Mouse (Mus musculus) MEL (cell line): Measurements from ENCODE around the gene Rspry1. TPM values are rescaled to one million over a fixed set of nuclear protein-coding genes. Genes with fewer than 3 reads are reported as not detected.

Experiments used
- DNase-seq: peaks from one replicate; pipeline ENCODE4 v3.0.0; 2011; ENCODE audit warnings: low read depth, low spot score
- H3K27ac ChIP-seq: 2 replicates; pipeline ENCODE4 v1.5.1; 2012; ENCODE audit warnings: low read depth, mild to moderate bottlenecking, control low read depth, low read length, moderate library complexity; ENCODE audit not compliant: control insufficient read depth
- H3K27me3 ChIP-seq, 2 experiments: fragments of 150-350 bp in 1 of 2; sonication (generic) in 1 of 2; 2 replicates each; pipeline ENCODE4 v1.6.1; 2012; ENCODE audit warnings: low read length in 2 of 2, mild to moderate bottlenecking in 2 of 2, improper control_type of control experiment in 1 of 2, moderate library complexity in 1 of 2; ENCODE audit not compliant: insufficient read depth in 2 of 2, control insufficient read depth in 1 of 2
- H3K36me3 ChIP-seq, 2 experiments: 2 replicates each; pipeline ENCODE4 v1.6.1; 2012 to 2014; ENCODE audit warnings: low read length in 2 of 2, improper control_type of control experiment in 1 of 2, inconsistent platforms in 1 of 2, mild to moderate bottlenecking in 1 of 2; ENCODE audit not compliant: insufficient read depth in 2 of 2, control insufficient read depth in 1 of 2
- H3K4me1 ChIP-seq, 2 experiments: fragments of 150-350 bp in 1 of 2; sonication (generic) in 1 of 2; 2 replicates each; pipeline ENCODE4 v1.6.1; 2012; ENCODE audit warnings: low read length in 2 of 2, improper control_type of control experiment in 1 of 2, mild to moderate bottlenecking in 1 of 2; ENCODE audit not compliant: insufficient read depth in 2 of 2, control insufficient read depth in 1 of 2
- H3K4me3 ChIP-seq, 2 experiments: fragments of 150-350 bp in 1 of 2; sonication (generic) in 1 of 2; 2 replicates each; pipeline ENCODE4 v1.5.1; 2012; ENCODE audit warnings: low read depth in 2 of 2, low read length in 2 of 2, mild to moderate bottlenecking in 2 of 2, moderate library complexity in 2 of 2, control low read depth in 1 of 2, improper control_type of control experiment in 1 of 2; ENCODE audit not compliant: control insufficient read depth in 1 of 2, insufficient read depth in 1 of 2
- H3K79me2 ChIP-seq: 2 replicates; pipeline ENCODE4 v1.6.1; 2012; ENCODE audit warnings: mild to moderate bottlenecking, low read length, moderate library complexity; ENCODE audit not compliant: control insufficient read depth, poor library complexity, insufficient read depth
- H3K9ac ChIP-seq: 2 replicates; pipeline ENCODE4 v1.6.1; 2012; ENCODE audit warnings: low read depth, mild to moderate bottlenecking, control low read depth, low read length, moderate library complexity; ENCODE audit not compliant: control insufficient read depth, poor library complexity, severe bottlenecking
- H3K9me3 ChIP-seq: fragments of 150-350 bp; sonication (generic); replicated peaks from 2 replicates; pipeline ENCODE4 v1.6.1; 2012; ENCODE audit warnings: mild to moderate bottlenecking, low read length, improper control_type of control experiment, moderate library complexity; ENCODE audit not compliant: insufficient read depth
- BHLHE40 ChIP-seq: IDR thresholded peaks from 2 replicates; pipeline ENCODE4 v1.6.1; 2012; ENCODE audit warnings: low read depth, mild to moderate bottlenecking, inconsistent platforms, low read length, improper control_type of control experiment, borderline replicate concordance
- CTCF ChIP-seq, 3 experiments: IDR thresholded peaks in 2 of 3; conservative IDR thresholded peaks in 1 of 3; 2 replicates each; pipeline ENCODE4 v1.5.1; 2011 to 2012; ENCODE audit warnings: low read length in 3 of 3, low read depth in 2 of 3, mild to moderate bottlenecking in 2 of 3, improper control_type of control experiment in 1 of 3, inconsistent platforms in 1 of 3, mixed read lengths in 1 of 3, moderate library complexity in 1 of 3; ENCODE audit not compliant: control insufficient read depth in 1 of 3, insufficient read depth in 1 of 3, poor library complexity in 1 of 3, severe bottlenecking in 1 of 3
- E2F4 ChIP-seq: IDR thresholded peaks from 2 replicates; pipeline ENCODE4 v1.6.1; 2011; ENCODE audit warnings: low read depth, low read length, improper control_type of control experiment, borderline replicate concordance
- ELF1 ChIP-seq: IDR thresholded peaks from 2 replicates; pipeline ENCODE4 v1.6.1; 2014; ENCODE audit warnings: low read depth, mild to moderate bottlenecking, inconsistent platforms, low read length, improper control_type of control experiment, moderate library complexity
- EP300 ChIP-seq, 2 experiments: IDR thresholded peaks; 2 replicates each; pipeline ENCODE4 v1.6.1; 2011; ENCODE audit warnings: improper control_type of control experiment in 2 of 2, low read length in 2 of 2, low read depth in 1 of 2, mild to moderate bottlenecking in 1 of 2
- ETS1 ChIP-seq: IDR thresholded peaks from 2 replicates; pipeline ENCODE4 v1.6.1; 2012; ENCODE audit warnings: low read depth, mild to moderate bottlenecking, inconsistent platforms, low read length, improper control_type of control experiment, moderate library complexity
- GATA1 ChIP-seq: IDR thresholded peaks from 2 replicates; pipeline ENCODE4 v1.6.1; 2011; ENCODE audit warnings: low read depth, low read length, improper control_type of control experiment
- KAT2A ChIP-seq: conservative IDR thresholded peaks from 2 replicates; pipeline ENCODE4 v1.6.1; 2012; ENCODE audit warnings: low read depth, low read length, improper control_type of control experiment, inconsistent platforms
- MAX ChIP-seq: IDR thresholded peaks from 2 replicates; pipeline ENCODE4 v1.6.1; 2011; ENCODE audit warnings: low read length, improper control_type of control experiment
- MAZ ChIP-seq: IDR thresholded peaks from 2 replicates; pipeline ENCODE4 v1.6.1; 2012; ENCODE audit warnings: low read depth, mild to moderate bottlenecking, inconsistent platforms, low read length, improper control_type of control experiment
- MEF2A ChIP-seq: IDR thresholded peaks from 2 replicates; pipeline ENCODE4 v1.6.1; 2014; ENCODE audit warnings: low read depth, mild to moderate bottlenecking, inconsistent platforms, low read length, improper control_type of control experiment; ENCODE audit not compliant: poor library complexity, insufficient replicate concordance, severe bottlenecking; ENCODE audit errors: extremely low read depth
- MXI1 ChIP-seq: IDR thresholded peaks from 2 replicates; pipeline ENCODE4 v1.6.1; 2011; ENCODE audit warnings: mild to moderate bottlenecking, low read depth, low read length, improper control_type of control experiment
- MYB ChIP-seq: IDR thresholded peaks from 2 replicates; pipeline ENCODE4 v1.6.1; 2011; ENCODE audit warnings: mild to moderate bottlenecking, low read depth, low read length, improper control_type of control experiment
- MYC ChIP-seq: IDR thresholded peaks from 2 replicates; pipeline ENCODE4 v1.6.1; 2011; ENCODE audit warnings: low read depth, mild to moderate bottlenecking, low read length, improper control_type of control experiment, moderate library complexity
- NELFE ChIP-seq: IDR thresholded peaks from 2 replicates; pipeline ENCODE4 v1.6.1; 2011; ENCODE audit warnings: low read depth, low read length, improper control_type of control experiment
- NRF1 ChIP-seq: IDR thresholded peaks from 2 replicates; pipeline ENCODE4 v1.6.1; 2014; ENCODE audit warnings: low read depth, mild to moderate bottlenecking, inconsistent platforms, low read length, improper control_type of control experiment, moderate library complexity; ENCODE audit not compliant: poor library complexity, insufficient read depth, severe bottlenecking
- POLR2A ChIP-seq, 2 experiments: IDR thresholded peaks; 2 replicates each; pipeline ENCODE4 v1.6.1; 2011 to 2012; ENCODE audit warnings: low read length in 2 of 2, mild to moderate bottlenecking in 2 of 2, control low read depth in 1 of 2, improper control_type of control experiment in 1 of 2, low read depth in 1 of 2, moderate library complexity in 1 of 2; ENCODE audit not compliant: control insufficient read depth in 1 of 2, insufficient read depth in 1 of 2, poor library complexity in 1 of 2
- POLR2AphosphoS2 ChIP-seq: IDR thresholded peaks from 2 replicates; pipeline ENCODE4 v1.6.1; 2011; ENCODE audit warnings: low read length, improper control_type of control experiment
- POLR2AphosphoS5 ChIP-seq: IDR thresholded peaks from 2 replicates; pipeline ENCODE4 v1.6.1; 2012; ENCODE audit warnings: low read depth, borderline replicate concordance, mild to moderate bottlenecking, inconsistent platforms, low read length, moderate library complexity, mixed read lengths
- RAD21 ChIP-seq: IDR thresholded peaks from 2 replicates; pipeline ENCODE4 v1.6.1; 2011; ENCODE audit warnings: mild to moderate bottlenecking, low read depth, low read length, improper control_type of control experiment
- SIN3A ChIP-seq: IDR thresholded peaks from 2 replicates; pipeline ENCODE4 v1.6.1; 2012; ENCODE audit warnings: low read length, improper control_type of control experiment, inconsistent platforms
- TAL1 ChIP-seq: IDR thresholded peaks from 2 replicates; pipeline ENCODE4 v1.6.1; 2012; ENCODE audit warnings: mild to moderate bottlenecking, inconsistent platforms, low read length, moderate library complexity, mixed read lengths
- TBP ChIP-seq: IDR thresholded peaks from 2 replicates; pipeline ENCODE4 v1.8.0; 2011; ENCODE audit warnings: low read depth, low read length, improper control_type of control experiment
- TCF12 ChIP-seq: IDR thresholded peaks from 2 replicates; pipeline ENCODE4 v1.6.1; 2014; ENCODE audit warnings: low read depth, mild to moderate bottlenecking, inconsistent platforms, low read length, improper control_type of control experiment, moderate library complexity
- USF1 ChIP-seq: IDR thresholded peaks from 2 replicates; pipeline ENCODE4 v1.6.1; 2014; ENCODE audit warnings: low read depth, mild to moderate bottlenecking, inconsistent platforms, low read length, improper control_type of control experiment, moderate library complexity
- USF2 ChIP-seq, 2 experiments: IDR thresholded peaks; 2 replicates each; pipeline ENCODE4 v1.6.1; 2011 to 2012; ENCODE audit warnings: improper control_type of control experiment in 2 of 2, low read length in 2 of 2, borderline replicate concordance in 1 of 2, inconsistent platforms in 1 of 2, low read depth in 1 of 2, mild to moderate bottlenecking in 1 of 2; ENCODE audit not compliant: insufficient read depth in 1 of 2
- ZC3H11A ChIP-seq: IDR thresholded peaks from 2 replicates; pipeline ENCODE4 v1.6.1; 2012; ENCODE audit warnings: low read depth, mild to moderate bottlenecking, inconsistent platforms, low read length, improper control_type of control experiment
- ZKSCAN1 ChIP-seq: IDR thresholded peaks from 2 replicates; pipeline ENCODE4 v1.6.1; 2012; ENCODE audit warnings: low read depth, mild to moderate bottlenecking, inconsistent platforms, low read length, improper control_type of control experiment, moderate library complexity
- ZMIZ1 ChIP-seq: IDR thresholded peaks from 2 replicates; pipeline ENCODE4 v1.6.1; 2012; ENCODE audit warnings: low read depth, mild to moderate bottlenecking, inconsistent platforms, low read length, improper control_type of control experiment, moderate library complexity
- polyA plus RNA-seq, 2 experiments: library from polyadenylated mRNA; stranded (reverse) in 1 of 2; unstranded in 1 of 2; fragments of >175 nt in 1 of 2; fragments of >200 nt in 1 of 2; gene quantifications; 2 replicates each; pipeline versions ENCODE4 v1.2.1 to v1.2.4; 2012; ENCODE audit warnings: low replicate concordance in 2 of 2, low read depth in 1 of 2; ENCODE audit not compliant: insufficient read length in 2 of 2, insufficient read depth in 1 of 2, missing spikeins in 1 of 2
- total RNA-seq: library from RNA; depleted of rRNA; stranded (reverse); fragments of 300-350 nt; gene quantifications from 2 replicates; pipeline ENCODE4 v1.2.3, GENCODE M21; 2012

Rspry1 gene
- total and polyA plus RNA-seq, 3 experiments, result 24.5 to 32.2 TPM; not detected in 1

- TF ChIP-seq MYC (no peak), POLR2AphosphoS5 (no peak), POLR2A (IDR thresholded peaks at IDR 0.05; ENCODE audit: control insufficient read depth in 1 of 2, insufficient read depth in 1 of 2, low read depth in 1 of 2, low read length in 2 of 2, poor library complexity in 1 of 2) (no peak), USF1 (no peak), MEF2A (no peak), MYB (no peak), SIN3A (peak; percentile 77; the same call in 1 of the 2 replicates), KAT2A (no peak), E2F4 (no peak), EP300 (IDR thresholded peaks at IDR 0.05; ENCODE audit: low read depth in 1 of 2, low read length in 2 of 2) (no peak), ZKSCAN1 (no peak), BHLHE40 (no peak), NELFE (no peak), CTCF (IDR thresholded peaks at IDR 0.05 in 2 of 3, conservative IDR thresholded peaks at IDR 0.05 in 1 of 3; ENCODE audit: control insufficient read depth in 1 of 3, insufficient read depth in 1 of 3, low read depth in 2 of 3, low read length in 3 of 3, poor library complexity in 1 of 3, severe bottlenecking in 1 of 3) (peak; percentile 93 to 97 (median 96)), TBP (peak; percentile 99), MXI1 (peak; percentile 54; the same call in 1 of the 2 replicates), TAL1 (no peak), USF2 (IDR thresholded peaks at IDR 0.05; ENCODE audit: borderline replicate concordance in 1 of 2, insufficient read depth in 1 of 2, low read depth in 1 of 2, low read length in 2 of 2) (no peak), GATA1 (no peak), ZMIZ1 (no peak)
These were observed 101.4 kb downstream of the Rspry1 start (continued) for GRCm38 (mm10) chr8:94702844-94703813.

DNA sequence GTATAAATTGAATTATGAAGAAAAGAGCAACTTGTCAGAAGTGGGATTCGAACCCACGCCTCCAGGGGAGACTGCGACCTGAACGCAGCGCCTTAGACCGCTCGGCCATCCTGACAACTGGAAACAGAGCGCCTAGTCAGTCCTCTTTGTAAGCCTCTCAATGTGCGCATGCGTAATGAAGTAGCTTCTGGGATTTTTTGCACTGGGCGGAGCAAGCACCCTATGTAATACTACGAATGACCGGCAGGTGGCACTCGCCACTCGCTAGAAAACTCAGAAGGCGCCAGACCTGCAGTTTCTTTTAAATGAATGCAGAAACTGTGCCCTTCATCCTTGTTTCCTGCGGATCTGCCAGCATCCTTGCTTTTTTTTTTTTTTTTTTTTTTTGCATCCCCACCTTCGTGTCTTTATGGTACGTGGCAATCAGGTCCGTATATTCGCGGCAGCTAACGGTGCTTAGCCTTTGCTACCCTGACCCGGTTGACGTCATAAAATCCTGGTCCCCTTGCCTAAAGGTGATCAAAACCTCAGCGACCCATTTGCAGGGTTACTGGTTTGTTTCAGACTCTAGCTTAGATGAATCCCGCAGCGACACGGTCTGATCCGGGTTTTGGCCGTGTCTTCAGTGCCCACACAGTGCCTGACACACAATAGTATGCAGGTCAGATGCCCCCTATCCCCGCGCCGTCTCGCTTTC lies 102.4 kb downstream of the Rspry1 start:
- H3K9ac ChIP-seq, result peak overlapping the region; percentile 41
- peak; percentile 96 for DNase-seq
- H3K27ac ChIP-seq, result no peak overlapping the region
- H3K27me3 ChIP-seq, result 0 out of 4 replicates have a peak, but pooled peaks cover 0 to 2% of the 10 kb centered on the region in 2 experiments
- H3K4me1 ChIP-seq, result peaks cover 0 to 4% of the 10 kb centered on the region in 2 experiments; a peak in 2 of 4 replicates
- H3K4me3 ChIP-seq, result peak overlapping the region; percentile 43 to 77
- H3K9me3 ChIP-seq, result no peaks in the 10 kb centered on the region
- H3K36me3 ChIP-seq, result no peaks in the 10 kb centered on the region
- H3K79me2 ChIP-seq, result no peaks in the 10 kb centered on the region
- TF ChIP-seq MEF2A (no peak), RAD21 (peak; percentile 97), E2F4 (no peak), MAZ (no peak), EP300 (IDR thresholded peaks at IDR 0.05; ENCODE audit: low read depth in 1 of 2, low read length in 2 of 2) (no peak), NELFE (no peak), TCF12 (no peak), TBP (peak; percentile 99), MAX (no peak), USF2 (IDR thresholded peaks at IDR 0.05; ENCODE audit: borderline replicate concordance in 1 of 2, insufficient read depth in 1 of 2, low read depth in 1 of 2, low read length in 2 of 2) (no peak), MXI1 (peak; percentile 67; the same call in 1 of the 2 replicates), NRF1 (peak; percentile 87), ETS1 (no peak), POLR2AphosphoS5 (no peak), ZC3H11A (peak; percentile 81), ELF1 (peak; percentile 80), POLR2AphosphoS2 (no peak), BHLHE40 (no peak), POLR2A (IDR thresholded peaks at IDR 0.05; ENCODE audit: control insufficient read depth in 1 of 2, insufficient read depth in 1 of 2, low read depth in 1 of 2, low read length in 2 of 2, poor library complexity in 1 of 2) (no peak)
